Mouse (Mus musculus) lung, postnatal 4 days (tissue): Measurements from ENCODE around the gene Lrpprc.

Source experiments
- DNase-seq, 2 experiments: peaks; one replicate each; pipeline ENCODE4 v3.0.0; 2021

Lrpprc gene

DNA sequence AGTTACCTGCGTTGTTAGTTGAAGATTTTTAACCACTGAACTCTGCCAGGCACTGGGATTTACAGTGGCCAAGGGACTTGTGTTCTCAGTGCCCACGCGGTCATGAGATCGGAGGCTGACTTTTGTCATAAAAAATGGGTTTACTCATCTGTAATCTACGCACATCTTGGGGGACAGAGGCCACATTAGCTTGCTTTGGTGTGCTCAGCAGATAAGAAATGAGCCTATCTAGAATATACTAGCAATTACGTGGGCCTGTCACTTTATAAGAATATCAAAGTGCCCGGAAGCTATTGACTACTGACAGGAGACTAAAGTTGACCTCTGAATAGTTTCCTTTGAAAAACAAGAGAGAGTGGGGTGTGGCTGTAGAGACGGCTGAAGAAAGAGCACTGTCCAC lies 131.6 kb downstream of the Lrpprc start:
- no peak for DNase-seq

DNA sequence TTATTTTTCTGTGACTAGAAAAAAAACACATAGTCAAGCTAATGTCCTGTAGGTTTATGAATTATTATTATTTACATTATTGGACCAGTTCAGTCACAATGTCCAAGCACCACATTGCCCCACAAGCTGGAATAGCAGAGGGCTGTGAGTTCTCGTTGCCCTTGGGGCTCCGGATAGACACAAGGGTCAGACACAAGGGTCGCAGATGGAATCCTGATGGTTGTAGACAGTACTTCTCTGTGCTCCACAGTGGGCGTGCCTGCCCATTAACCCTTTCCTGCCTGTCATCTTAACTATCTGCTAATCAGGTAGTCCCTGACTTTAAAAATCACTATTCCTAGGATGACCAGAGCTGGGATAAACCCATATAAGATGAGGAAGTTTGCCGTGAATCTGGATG lies 132.4 kb downstream of the Lrpprc start:
- no peak for DNase-seq

GRCm38 (mm10) chr17:84657782-84658181 lies 132.8 kb downstream of the Lrpprc start:
- no peak for DNase-seq

DNA sequence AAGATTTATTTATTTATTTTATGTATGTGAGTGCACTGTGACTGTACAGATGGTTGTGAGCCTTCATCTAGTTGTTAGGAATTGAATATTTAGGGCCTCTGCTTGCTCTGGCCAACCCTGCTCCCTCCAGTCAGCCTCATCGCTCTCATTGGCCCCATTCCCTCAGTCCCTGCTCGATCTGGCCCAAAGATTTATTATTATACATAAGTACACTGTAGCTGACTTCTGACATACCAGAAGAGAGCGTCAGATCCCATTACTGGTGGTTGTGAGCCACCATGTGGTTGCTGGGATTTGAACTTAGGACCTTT lies 133.2 kb downstream of the Lrpprc start:
- no peak for DNase-seq

DNA sequence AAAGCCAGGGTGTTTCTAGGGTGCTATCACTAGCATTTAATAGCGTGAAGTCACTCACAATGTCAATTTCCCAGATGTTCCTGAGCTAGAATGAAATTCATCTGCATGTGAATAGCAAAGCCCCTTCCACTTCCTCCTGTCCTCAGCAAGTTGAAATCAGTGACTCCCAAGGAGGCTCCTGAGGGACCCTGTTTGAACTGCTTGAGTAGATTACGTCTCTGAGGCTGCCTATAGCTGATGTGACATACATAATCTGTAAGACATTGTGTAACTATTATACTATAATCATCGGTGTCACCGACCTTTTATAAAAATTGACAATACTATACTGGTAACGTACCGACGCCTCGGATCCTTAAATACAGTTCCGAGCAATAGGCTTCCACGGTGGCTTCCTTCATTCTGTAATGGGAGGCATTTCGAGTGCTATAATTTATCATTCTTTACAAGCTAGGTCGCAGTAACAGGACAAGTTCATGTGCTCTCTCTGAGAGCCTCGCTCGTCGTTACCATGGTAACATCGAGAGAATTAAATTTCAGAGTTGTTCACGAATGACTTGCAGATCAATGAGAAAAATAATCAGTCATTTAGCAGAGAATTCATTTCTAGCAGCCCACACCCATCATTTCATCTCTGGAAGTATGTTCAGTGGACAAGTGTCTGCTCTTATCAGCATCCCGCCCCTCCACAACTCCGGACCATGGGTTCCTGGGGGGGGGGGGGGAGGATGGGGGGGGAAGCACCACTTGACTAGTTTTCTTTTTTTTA lies 133.8 kb downstream of the Lrpprc start:
- no peak for DNase-seq

- no peak for DNase-seq
Observed at GRCm38 (mm10) chr17:84656205-84656604, 134.4 kb downstream of the Lrpprc start.
